Mouse (Mus musculus) ES-Bruce4 (cell line): Measurements from ENCODE around the gene Sh2d3c.

Experiments used
- CTCF ChIP-seq: IDR thresholded peaks from one replicate; pipeline ENCODE4 v1.8.1; 2011; ENCODE audit warnings: low read depth, low read length
- EP300 ChIP-seq: IDR thresholded peaks from 2 replicates; pipeline ENCODE4 v1.6.1; 2011; ENCODE audit warnings: low read depth, low read length; ENCODE audit not compliant: insufficient read depth
- POLR2A ChIP-seq: IDR thresholded peaks from one replicate; pipeline ENCODE4 v1.8.1; 2011; ENCODE audit warnings: low read length; ENCODE audit not compliant: insufficient read depth

- TF ChIP-seq CTCF, result no peak
- TF ChIP-seq POLR2A, result no peak
- no peak for TF ChIP-seq EP300
These were observed 48.7 kb downstream of the Sh2d3c start for GRCm38 (mm10) chr2:32769327-32770085.
